Mouse (Mus musculus) thymus, postnatal 36 days (tissue): Measurements from ENCODE around the gene Tmem219.
A peak's percentile ranks its signal among the peaks of the same experiment; 100 is the strongest.

Experiments used
- DNase-seq, 2 experiments: peaks; one replicate each; pipeline ENCODE4 v3.0.0; 2022; ENCODE audit warnings: mixed read lengths in 2 of 2

Gene Tmem219

GRCm38 (mm10) chr7:126861429-126862130 is 61.1 kb downstream of the Tmem219 start, which contains the start of gene Hirip3:
Hirip3 (plus strand) TSS chr7:126861972.
- peak; percentile 93 to 94 for DNase-seq

- DNase-seq: no peak
Measured at GRCm38 (mm10) chr7:126860987-126861386, 61.7 kb downstream of the Tmem219 start.

GRCm38 (mm10) chr7:126856741-126857420 is 65.8 kb downstream of the Tmem219 start:
- DNase-seq: peak; percentile 66 to 77

DNA sequence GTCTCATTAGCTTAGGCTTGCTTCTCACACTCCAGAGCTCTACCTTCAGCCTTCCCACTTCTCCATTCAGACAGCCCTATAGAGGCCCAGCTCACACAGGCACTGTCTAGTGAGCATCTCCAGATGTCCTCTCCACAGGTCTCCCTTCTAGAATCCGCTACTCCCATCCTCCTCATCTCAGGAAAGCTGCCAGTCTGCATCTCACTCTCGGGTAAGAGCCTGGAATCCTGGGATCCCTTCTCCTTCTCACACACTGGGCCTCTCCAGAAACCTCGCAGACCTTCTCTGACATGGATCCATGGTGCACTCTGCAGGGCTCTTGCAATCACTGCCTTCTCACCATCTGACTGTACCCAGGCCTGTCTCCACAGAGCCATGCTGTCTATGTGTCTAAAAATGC is 67.1 kb downstream of the Tmem219 start:
- no peak for DNase-seq

DNA sequence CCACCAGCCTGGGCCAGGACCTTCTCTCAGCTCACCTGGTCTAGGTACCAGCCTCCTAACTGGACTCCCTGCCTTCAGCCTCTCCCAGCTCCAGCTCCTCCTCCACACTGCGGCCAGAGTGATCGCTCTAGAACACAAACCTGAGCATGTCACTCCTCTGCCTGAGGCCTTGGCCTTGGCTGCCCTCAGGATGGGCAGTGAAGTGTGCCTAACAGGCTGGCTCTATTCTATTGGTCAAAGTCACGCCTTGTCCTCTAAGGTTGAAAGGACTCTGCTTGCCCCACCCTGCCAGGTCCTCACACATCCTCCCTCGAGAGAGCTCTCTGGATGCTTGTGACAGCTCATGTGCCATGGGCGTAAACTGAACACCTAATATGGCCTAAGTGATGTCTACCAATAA is 69.3 kb downstream of the Tmem219 start:
- no peak for DNase-seq

DNA sequence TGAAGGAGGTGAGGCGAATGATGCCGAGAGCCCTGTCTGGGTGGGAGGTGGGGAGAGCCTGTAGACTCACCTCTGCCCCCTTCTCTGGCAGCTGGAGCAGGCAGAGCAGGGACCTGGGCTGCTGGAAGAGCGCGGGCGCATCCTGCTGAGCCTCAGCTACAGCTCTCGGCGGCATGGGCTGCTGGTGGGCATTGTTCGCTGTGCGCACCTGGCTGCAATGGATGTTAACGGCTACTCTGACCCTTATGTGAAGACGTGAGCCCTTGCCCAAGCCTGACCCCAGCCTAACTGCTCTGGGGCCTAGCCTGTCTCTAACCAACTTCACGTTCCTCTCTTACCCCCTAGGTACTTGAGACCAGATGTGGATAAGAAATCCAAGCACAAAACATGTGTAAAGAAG is 71.5 kb downstream of the Tmem219 start:
- no peak for DNase-seq

DNA sequence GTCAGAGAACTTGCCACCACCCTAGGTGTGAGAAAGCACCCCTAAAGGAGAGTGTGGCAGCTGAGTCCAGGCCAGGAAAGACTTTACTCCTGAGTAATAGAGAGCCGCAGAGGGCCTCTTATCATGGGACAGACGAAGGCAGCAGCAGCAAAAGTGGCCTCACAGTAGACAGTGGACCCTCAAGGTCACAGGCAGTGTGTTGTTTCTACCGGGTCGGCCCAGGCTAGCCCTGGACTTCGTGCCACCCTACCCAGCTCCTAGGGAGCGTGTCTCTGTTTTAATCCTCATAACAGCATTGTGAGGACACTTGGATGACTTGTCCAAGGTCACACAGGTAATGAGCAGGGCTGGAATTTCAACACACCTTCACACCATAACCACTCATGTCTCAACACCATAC is 72.6 kb downstream of the Tmem219 start:
- no peak for DNase-seq

DNA sequence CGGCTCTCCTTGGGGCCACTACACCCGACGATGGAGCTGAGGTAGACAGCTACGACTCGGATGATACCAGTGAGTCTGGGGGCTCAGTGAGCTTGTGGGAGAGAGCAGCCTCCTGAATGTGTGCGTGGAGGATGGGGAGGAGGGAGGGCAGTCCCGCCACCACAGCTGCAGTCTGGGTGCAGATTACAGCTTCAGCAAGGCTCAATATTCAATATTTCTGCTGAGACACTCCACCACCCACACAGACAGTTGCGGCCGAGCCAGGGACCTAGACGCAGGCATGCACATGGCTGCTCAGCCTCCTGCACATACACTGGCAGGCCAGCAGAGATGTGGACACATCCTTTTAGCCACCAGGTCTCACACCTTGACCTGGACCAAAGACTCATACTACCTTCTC is 73.9 kb downstream of the Tmem219 start:
- no peak for DNase-seq

DNA sequence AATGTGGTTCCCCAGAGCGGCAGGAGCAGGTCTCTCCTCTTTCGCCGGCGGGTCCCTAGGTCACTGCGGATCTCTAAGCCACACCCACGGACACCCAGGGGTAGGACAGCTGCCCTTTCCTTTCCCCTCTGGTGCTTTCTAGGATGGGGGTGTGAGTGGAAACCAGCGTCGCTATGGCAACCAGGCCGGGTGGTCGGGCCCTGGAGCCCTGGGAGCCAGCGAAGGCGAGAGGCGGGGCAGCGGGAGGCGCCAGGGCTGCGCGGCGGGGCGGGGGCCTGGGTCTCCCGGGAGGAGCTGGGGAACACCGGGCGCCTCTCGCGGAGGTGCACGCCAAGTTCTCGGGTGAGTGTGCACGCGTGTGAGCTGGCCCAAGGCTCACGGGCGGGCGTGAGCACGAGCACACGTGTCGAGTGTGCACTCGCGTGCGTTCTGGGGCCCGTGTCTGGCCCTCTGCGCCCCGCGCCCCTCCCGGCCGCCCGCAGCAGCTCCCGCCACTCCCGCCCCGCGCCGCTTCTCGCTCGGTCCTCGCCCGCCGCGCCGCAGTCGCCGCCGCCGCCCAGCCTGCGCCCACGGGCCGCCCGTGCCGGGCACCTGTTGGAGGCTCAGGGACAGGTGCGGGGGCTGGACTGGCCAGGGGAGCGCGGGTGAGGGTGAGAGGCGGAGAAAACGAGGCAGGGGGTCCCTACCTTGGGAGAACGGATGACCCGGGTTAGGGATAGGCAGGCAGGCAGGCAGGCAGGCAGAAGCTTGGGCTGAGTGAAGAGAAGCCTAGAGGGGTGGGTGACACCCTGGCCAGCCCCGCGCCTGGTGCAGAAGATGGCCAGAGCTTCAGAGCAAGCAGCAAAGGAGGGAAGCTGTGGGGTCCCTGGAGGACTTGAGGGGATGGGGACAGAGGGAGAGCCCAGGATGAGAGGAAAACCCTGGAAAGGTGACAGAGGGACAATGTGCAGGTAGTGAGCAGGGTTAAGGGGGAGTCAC is 75.0 kb downstream of the Tmem219 start:
- DNase-seq: no peak

DNA sequence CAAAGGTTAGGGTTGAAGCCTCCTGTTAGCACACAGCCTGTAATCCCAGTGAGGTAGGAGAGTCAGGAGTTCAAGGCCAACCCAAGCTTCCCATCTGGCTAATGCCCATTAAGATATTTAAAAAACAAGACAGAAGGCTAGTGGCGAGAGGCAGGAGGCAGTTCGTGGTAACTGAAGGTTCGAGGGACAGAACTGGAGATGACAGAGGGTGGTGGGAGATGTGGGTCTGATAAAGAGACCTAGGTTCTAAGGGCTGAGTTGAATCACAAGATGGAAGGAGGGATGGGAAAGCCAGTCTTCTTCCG is 75.6 kb downstream of the Tmem219 start, which contains the start of gene Doc2a:
Doc2a (plus strand) TSS at position 301 of the 305 bp plus-strand sequence.
- no peak for DNase-seq

- no peak for DNase-seq
Measured at GRCm38 (mm10) chr7:126845516-126845915, 77.2 kb downstream of the Tmem219 start.

DNA sequence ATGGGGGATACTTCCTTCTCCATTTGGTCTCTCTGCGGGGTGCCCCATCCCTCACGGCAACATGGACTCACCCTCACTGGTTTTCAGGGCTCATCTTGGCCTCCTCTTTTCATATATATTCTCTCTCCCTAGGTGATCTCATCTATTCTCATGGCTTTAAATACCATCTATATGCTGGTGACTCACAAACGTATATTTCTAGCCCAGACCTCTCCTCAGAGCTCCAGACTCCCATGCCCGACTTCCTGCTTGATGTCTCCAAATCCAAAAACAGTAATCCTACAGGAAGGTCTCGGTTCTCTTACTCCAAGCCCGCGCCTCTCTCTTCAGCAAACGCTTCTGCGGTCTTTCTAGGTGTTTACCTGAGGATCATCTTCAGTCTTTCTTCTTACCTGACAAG is 79.4 kb downstream of the Tmem219 start:
- no peak for DNase-seq
